Mouse (Mus musculus): ENCODE measurements around the gene Cc2d2a. TPM values are rescaled to one million over a fixed set of nuclear protein-coding genes. Genes with fewer than 3 reads are reported as not detected.
A peak's percentile ranks its signal among the peaks of the same experiment; 100 is the strongest.

Cc2d2a gene
- polyA plus RNA-seq, 1 experiment from 2014 or later, result 1.00 TPM

DNA sequence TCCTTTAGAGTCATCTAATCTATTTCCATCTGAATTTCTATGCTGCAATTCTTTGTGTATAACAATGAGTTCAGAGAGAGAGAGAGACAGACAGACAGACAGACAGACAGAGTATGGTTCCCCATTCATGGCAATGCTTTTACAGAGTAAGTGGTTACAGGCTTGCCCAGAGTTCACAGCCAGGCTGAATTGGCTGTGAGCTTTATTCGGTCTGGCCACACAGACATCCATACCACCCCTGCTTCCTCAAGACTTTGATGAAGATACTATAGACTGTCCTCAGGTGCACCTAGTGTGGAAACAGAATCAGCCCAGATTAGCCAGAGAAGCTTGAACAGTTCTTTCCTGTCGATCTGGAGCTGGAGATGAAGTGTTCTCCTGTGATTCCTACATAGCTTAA lies 10.9 kb downstream of the Cc2d2a start:
- 74% methylated on average over 2 of the region's 2 CpGs for WGBS (ENCODE audit: insufficient replicate concordance)
- TF ChIP-seq EP300 (IDR thresholded peaks at IDR 0.05; ENCODE audit: low read depth) (no peak), CTCF (IDR thresholded peaks at IDR 0.05; ENCODE audit: low read depth) (no peak)
- Histone ChIP-seq H3K36me3 (replicated peaks; ENCODE audit: insufficient read depth, low read length) (no peaks in the 10 kb centered on the region), H3K4me3 (ENCODE audit: low read depth, low read length) (peak overlapping the region; percentile 47; the same call in 1 of the 2 replicates), H3K27me3 (ENCODE audit: insufficient read depth, low read length) (no peaks in the 10 kb centered on the region), H3K9me3 (ENCODE audit: low read length) (no peaks in the 10 kb centered on the region), H3K27ac (ENCODE audit: low read depth) (no peak overlapping the region), H3K4me1 (ENCODE audit: insufficient read depth) (no peaks in the 10 kb centered on the region), H3K4me2 (ENCODE audit: low read depth, low read length) (peak overlapping the region; percentile 69), H3K9ac (replicated peaks) (peak overlapping the region; percentile 62; the same call in 1 of the 2 replicates)
- DNase-seq, result no peak
- no peak for ATAC-seq

- no peak overlapping the region for H3K9ac ChIP-seq (replicated peaks)
- peaks cover 9% of the 10 kb centered on the region for H3K36me3 ChIP-seq (replicated peaks; ENCODE audit: insufficient read depth, low read length)
- 83% methylated on average over 5 of the region's 5 CpGs for WGBS (ENCODE audit: insufficient replicate concordance)
- ATAC-seq (no peak), DNase-seq (no peak)
- no peaks in the 10 kb centered on the region for H3K27me3 ChIP-seq (ENCODE audit: insufficient read depth, low read length)
- no peaks in the 10 kb centered on the region for H3K4me1 ChIP-seq (ENCODE audit: insufficient read depth)
- H3K27ac ChIP-seq (ENCODE audit: low read depth), result no peak overlapping the region
- H3K4me2 ChIP-seq (ENCODE audit: low read depth, low read length), result no peak overlapping the region
- no peak overlapping the region for H3K4me3 ChIP-seq (ENCODE audit: low read depth, low read length)
- H3K9me3 ChIP-seq (ENCODE audit: low read length), result no peaks in the 10 kb centered on the region
- no peak for TF ChIP-seq CTCF (IDR thresholded peaks at IDR 0.05; ENCODE audit: low read depth)
- TF ChIP-seq EP300 (IDR thresholded peaks at IDR 0.05; ENCODE audit: low read depth), result no peak
Observed at GRCm38 (mm10) chr5:43685466-43685865, 23.3 kb downstream of the Cc2d2a start.

DNA sequence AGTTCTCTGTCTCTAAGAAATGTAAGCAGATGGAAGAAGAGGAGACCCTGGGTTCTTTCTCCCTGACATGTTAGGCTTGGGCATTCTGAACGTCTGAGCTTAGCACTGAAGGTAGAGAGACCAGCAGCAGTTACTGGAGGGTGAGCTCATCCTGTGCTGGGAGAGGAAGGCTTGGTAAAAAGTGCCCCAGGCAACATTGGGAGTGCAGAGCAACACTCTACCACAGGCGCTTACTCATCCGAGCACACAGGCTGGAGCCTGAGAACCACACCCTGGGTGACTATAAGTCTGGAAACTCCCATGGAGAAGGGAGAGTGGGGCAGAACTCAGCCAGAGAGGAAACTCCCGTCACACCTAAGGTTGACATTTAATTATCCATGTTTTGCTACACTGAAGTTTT lies 30.3 kb downstream of the Cc2d2a start:
- WGBS (ENCODE audit: insufficient replicate concordance), result 69% methylated on average over 4 of the region's 4 CpGs
- H3K36me3 ChIP-seq (replicated peaks; ENCODE audit: insufficient read depth, low read length), result no peaks in the 10 kb centered on the region; the same call in 1 of the 2 replicates
- no peak overlapping the region for H3K4me2 ChIP-seq (ENCODE audit: low read depth, low read length)
- ATAC-seq (no peak), DNase-seq (no peak)
- no peak overlapping the region for H3K27ac ChIP-seq (ENCODE audit: low read depth)
- no peaks in the 10 kb centered on the region for H3K27me3 ChIP-seq (ENCODE audit: insufficient read depth, low read length)
- no peaks in the 10 kb centered on the region for H3K9me3 ChIP-seq (ENCODE audit: low read length)
- no peak for TF ChIP-seq EP300 (IDR thresholded peaks at IDR 0.05; ENCODE audit: low read depth)
- TF ChIP-seq CTCF (IDR thresholded peaks at IDR 0.05; ENCODE audit: low read depth), result no peak
- no peak overlapping the region for H3K4me3 ChIP-seq (ENCODE audit: low read depth, low read length)
- H3K4me1 ChIP-seq (ENCODE audit: insufficient read depth), result no peaks in the 10 kb centered on the region
- no peak overlapping the region for H3K9ac ChIP-seq (replicated peaks)

GRCm38 (mm10) chr5:43697133-43697532 lies 35.0 kb downstream of the Cc2d2a start:
- Histone ChIP-seq H3K4me3 (ENCODE audit: low read depth, low read length) (no peak overlapping the region), H3K9ac (replicated peaks) (no peak overlapping the region), H3K27me3 (ENCODE audit: insufficient read depth, low read length) (no peaks in the 10 kb centered on the region), H3K9me3 (ENCODE audit: low read length) (no peaks in the 10 kb centered on the region), H3K4me1 (ENCODE audit: insufficient read depth) (no peaks in the 10 kb centered on the region), H3K27ac (ENCODE audit: low read depth) (no peak overlapping the region), H3K4me2 (ENCODE audit: low read depth, low read length) (no peak overlapping the region), H3K36me3 (replicated peaks; ENCODE audit: insufficient read depth, low read length) (no peaks in the 10 kb centered on the region; the same call in 1 of the 2 replicates)
- WGBS (ENCODE audit: insufficient replicate concordance), result 93% methylated on average over 3 of the region's 3 CpGs
- no peak for ATAC-seq
- DNase-seq, result no peak
- no peak for TF ChIP-seq CTCF (IDR thresholded peaks at IDR 0.05; ENCODE audit: low read depth)
- TF ChIP-seq EP300 (IDR thresholded peaks at IDR 0.05; ENCODE audit: low read depth), result no peak

- no peak overlapping the region for H3K4me2 ChIP-seq (ENCODE audit: low read depth, low read length)
- TF ChIP-seq CTCF (IDR thresholded peaks at IDR 0.05; ENCODE audit: low read depth) (no peak), EP300 (IDR thresholded peaks at IDR 0.05; ENCODE audit: low read depth) (no peak)
- H3K27ac ChIP-seq (ENCODE audit: low read depth), result no peak overlapping the region
- H3K9me3 ChIP-seq (ENCODE audit: low read length), result no peaks in the 10 kb centered on the region
- H3K36me3 ChIP-seq (replicated peaks; ENCODE audit: insufficient read depth, low read length), result no peaks in the 10 kb centered on the region; the same call in 1 of the 2 replicates
- no peaks in the 10 kb centered on the region for H3K27me3 ChIP-seq (ENCODE audit: insufficient read depth, low read length)
- H3K4me3 ChIP-seq (ENCODE audit: low read depth, low read length), result no peak overlapping the region
- no peaks in the 10 kb centered on the region for H3K4me1 ChIP-seq (ENCODE audit: insufficient read depth)
- no peak for DNase-seq
- ATAC-seq, result no peak
- no peak overlapping the region for H3K9ac ChIP-seq (replicated peaks)
Observed at GRCm38 (mm10) chr5:43699240-43699639, 37.1 kb downstream of the Cc2d2a start.

DNA sequence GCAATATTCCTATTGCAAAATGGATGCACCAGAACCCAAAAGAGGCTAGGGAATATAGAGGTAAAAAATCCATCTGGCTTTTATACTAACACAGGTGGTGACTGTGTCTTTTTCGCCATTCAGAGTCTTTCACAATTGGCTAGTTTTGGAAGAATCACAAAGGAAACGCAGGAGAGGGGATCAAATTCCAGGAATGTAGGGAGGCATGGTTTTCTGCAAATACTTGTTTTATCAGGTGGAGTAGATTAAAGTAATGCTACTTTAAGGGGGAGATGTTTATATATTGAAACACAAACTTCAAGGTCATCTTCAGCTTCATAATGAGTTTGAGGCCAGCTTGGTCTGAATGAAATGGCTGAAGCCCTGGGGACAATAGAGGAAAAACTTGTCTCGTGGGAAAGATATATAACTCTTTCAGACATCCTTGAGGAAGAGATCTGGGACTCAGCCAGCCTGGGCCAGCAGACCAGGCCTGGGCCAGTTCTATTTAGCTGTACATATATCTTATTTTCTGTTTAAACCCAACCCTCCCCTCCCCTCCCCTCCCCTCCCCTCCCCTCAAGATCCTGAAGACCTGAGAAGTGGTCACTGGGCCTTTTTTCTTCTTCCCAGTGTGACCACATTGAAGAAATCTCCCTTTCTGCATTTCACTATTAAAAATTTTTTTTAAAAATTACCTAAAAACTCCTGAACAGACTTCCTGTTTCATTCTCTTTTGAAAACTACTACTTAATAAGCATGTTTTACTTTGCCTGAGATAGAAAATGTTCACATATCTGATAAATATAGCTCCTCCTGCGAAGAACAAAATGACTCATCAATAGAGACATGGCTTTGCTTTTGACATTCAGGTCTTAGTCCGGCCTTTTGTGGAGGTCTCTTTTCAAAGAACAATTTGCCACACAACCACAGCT lies 59.6 kb downstream of the Cc2d2a start:
- H3K4me1 ChIP-seq (ENCODE audit: insufficient read depth), result no peaks in the 10 kb centered on the region
- H3K4me2 ChIP-seq (ENCODE audit: low read depth, low read length), result no peak overlapping the region
- H3K4me3 ChIP-seq (ENCODE audit: low read depth, low read length), result no peak overlapping the region
- ATAC-seq (no peak), DNase-seq (no peak)
- H3K27me3 ChIP-seq (ENCODE audit: insufficient read depth, low read length), result no peaks in the 10 kb centered on the region
- no peaks in the 10 kb centered on the region for H3K9me3 ChIP-seq (ENCODE audit: low read length)
- no peak overlapping the region for H3K27ac ChIP-seq (ENCODE audit: low read depth)
- TF ChIP-seq EP300 (IDR thresholded peaks at IDR 0.05; ENCODE audit: low read depth) (no peak), CTCF (IDR thresholded peaks at IDR 0.05; ENCODE audit: low read depth) (no peak)
- H3K9ac ChIP-seq (replicated peaks), result no peak overlapping the region
- H3K36me3 ChIP-seq (replicated peaks; ENCODE audit: insufficient read depth, low read length), result no peaks in the 10 kb centered on the region; the same call in 1 of the 2 replicates
- 67% methylated on average over 5 of the region's 5 CpGs for WGBS (ENCODE audit: insufficient replicate concordance)
